Mouse (Mus musculus) ES-Bruce4 (cell line): Measurements from ENCODE around the gene Trim44.

Experiments
- CTCF ChIP-seq: IDR thresholded peaks from one replicate; pipeline ENCODE4 v1.8.1; 2011; ENCODE audit warnings: low read depth, low read length
- EP300 ChIP-seq: IDR thresholded peaks from 2 replicates; pipeline ENCODE4 v1.6.1; 2011; ENCODE audit warnings: low read depth, low read length; ENCODE audit not compliant: insufficient read depth
- POLR2A ChIP-seq: IDR thresholded peaks from one replicate; pipeline ENCODE4 v1.8.1; 2011; ENCODE audit warnings: low read length; ENCODE audit not compliant: insufficient read depth

DNA sequence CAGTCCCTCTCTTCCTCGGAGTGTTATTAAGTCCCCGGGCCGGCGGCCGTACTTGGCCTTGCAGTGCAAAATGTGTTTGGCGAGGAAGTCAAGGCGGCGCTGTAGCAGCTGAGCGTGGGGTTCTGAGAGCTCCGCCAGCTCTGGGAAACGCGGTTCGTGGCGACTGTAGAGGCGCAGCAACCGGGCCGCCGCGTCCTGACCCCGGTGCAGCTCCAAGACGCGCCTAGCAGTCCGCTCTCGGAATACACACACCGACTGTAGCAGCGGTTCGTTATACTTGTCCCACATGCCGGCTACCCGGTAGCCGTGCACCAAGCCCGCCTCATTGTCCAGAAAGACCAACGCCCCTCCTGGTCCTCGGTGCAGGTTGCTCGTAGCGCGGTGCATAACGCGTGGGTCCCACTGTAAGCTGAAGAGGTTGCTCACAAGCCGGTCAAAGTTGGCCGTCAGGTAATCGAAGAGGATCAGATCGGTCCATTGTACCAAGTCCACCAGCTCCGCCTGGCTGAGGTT, 42.7 kb upstream of the Trim44 start:
- TF ChIP-seq CTCF (no peak), POLR2A (no peak), EP300 (no peak)
